Mouse (Mus musculus) mouse trophoblast stem cell (cell line): ENCODE results near the gene Sacs.
"Not testable (repeated sequence)": the region's sequence is repeated elsewhere in the genome, so short reads cannot be mapped to it uniquely, and the experiment has no call there.

Experiments used
- in situ Hi-C, 2 experiments: fragments of 300-500 bp; cut with MseI, MboI; formaldehyde crosslinking; loops; 2 replicates in 1 of 2; 3 replicates in 1 of 2; pipeline ENCODE4 v1.15.1; 2025

Sacs gene

GRCm38 (mm10) chr14:61137994-61138726 is at the start of gene Sacs:
Sacs (plus strand) TSS chr14:61138457.
- in situ Hi-C loops, result no loop called here

- in situ Hi-C loops, result no loop called here
These were observed 47.3 kb upstream of the Sacs start for GRCm38 (mm10) chr14:61090955-61091354.

DNA sequence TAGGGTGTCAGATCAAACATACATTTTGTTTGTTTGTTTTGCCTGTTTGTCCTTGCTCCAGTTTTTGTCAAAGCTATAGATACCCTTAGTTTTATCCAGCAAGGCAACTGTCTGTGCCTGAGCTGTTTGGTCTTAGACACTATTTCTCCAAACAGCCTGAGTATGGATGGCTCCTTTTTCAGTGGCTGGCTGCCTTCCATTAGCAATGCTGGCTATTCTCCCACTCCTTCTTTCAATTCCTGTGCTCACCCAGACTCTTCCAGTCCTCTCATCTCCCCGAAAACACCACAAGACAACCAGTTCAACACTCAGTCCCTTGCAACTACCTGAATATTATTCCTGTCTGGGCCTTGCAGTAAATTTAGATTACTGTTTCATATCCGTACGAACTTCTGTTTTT is 46.2 kb upstream of the Sacs start:
- in situ Hi-C loops, result no loop called here

DNA sequence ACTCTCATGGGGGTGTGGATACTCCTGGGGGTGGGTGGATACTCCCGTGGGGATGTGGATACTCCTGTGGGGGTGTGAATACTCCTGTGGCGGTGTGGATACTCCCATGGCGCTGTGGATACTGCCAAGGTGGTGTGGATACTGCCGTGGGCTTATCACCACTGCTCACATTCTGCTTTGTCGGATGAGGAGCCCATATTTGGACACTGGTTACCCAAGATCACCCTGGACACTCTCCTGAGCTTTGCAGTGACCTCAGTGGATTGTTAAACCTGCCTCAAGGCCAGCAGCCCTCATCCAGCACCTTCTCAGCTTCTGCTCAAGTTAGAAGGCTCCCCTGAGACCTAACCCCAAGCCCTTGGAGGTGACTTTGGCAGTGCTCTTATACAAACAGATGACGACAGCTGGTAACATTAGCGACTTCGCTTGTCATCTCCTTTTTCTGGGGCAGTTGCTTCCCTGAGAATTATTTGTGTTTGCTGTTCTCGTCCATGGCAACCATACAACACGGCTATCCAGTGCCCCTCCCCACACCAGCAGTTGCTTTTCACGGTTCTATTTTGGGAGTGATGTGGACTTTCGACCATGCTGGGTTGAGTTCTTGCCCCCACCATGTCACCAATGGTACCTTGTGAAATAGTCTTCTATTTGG is 40.2 kb upstream of the Sacs start:
- in situ Hi-C loops, result no loop called here

- in situ Hi-C loops, result no loop called here
These were observed 37.5 kb upstream of the Sacs start for GRCm38 (mm10) chr14:61100736-61101135.

DNA sequence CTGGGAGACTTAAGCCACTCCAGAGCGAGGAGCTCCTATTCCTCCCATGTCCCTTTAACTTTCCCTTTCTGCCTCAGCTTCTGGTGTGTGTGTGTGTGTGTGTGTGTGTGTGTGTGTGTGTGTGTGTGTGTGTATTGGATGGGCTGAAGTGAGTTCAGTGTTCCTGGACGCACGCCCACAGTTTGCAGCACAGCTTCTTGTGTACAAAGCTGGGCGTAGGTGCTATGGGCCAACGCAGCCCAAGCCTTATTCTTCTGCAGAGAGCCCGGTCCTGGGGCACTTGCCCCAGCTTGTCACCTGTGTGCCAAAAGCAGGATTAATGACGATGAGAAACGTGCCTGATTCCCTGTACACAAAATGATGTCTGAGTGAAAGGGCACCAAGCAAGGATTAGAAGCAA is 31.9 kb upstream of the Sacs start:
- in situ Hi-C loops, result no loop called here

DNA sequence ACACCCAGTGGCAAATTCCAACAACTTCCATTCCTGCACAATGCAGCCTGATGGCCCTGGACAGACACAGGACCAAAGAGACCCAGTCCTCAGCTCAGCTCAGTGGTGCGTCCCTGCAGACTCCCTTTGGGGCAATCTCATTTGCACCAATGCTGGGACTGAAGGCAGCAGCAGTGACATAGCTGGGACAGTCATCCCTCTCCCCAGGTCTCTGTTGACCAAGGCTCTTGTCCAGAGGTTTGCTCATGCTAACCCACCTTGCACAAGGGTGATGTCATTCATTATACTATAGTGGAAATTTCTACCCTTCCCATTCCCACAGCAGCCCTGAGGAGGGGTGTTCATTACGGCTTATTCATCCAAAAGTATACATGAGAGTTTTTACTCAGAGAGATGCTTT is 29.6 kb upstream of the Sacs start:
- in situ Hi-C loops, result no loop called here

- in situ Hi-C loops, result no loop called here
These were observed 25.9 kb upstream of the Sacs start for GRCm38 (mm10) chr14:61112404-61112803.

GRCm38 (mm10) chr14:61124755-61125154 is 13.5 kb upstream of the Sacs start:
- in situ Hi-C loops, result no loop called here

GRCm38 (mm10) chr14:61125201-61125600 is 13.1 kb upstream of the Sacs start:
- in situ Hi-C loops, result no loop called here

DNA sequence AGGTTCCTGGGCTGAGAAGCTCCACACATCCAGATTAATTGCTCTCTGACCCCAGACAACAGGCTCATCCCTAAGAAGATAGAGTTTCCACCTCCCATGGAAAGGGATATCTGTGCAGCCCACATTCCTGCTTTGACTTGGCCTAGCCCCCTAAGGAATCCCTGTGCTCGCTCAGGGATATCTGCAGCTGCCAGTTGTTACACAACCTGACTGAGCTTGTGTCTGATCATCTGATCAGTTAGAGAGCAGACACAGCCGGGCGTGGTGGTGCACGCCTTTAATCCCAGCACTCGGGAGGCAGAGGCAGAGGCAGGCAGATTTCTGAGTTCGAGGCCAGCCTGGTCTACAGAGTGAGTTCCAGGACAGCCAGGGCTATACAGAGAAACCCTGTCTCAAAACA is 10.9 kb upstream of the Sacs start:
- in situ Hi-C loops, result not testable (repeated sequence)

GRCm38 (mm10) chr14:61128961-61129507 is 9.2 kb upstream of the Sacs start:
- in situ Hi-C loops, result no loop called here

GRCm38 (mm10) chr14:61132556-61132955 is 5.7 kb upstream of the Sacs start:
- in situ Hi-C loops, result no loop called here

DNA sequence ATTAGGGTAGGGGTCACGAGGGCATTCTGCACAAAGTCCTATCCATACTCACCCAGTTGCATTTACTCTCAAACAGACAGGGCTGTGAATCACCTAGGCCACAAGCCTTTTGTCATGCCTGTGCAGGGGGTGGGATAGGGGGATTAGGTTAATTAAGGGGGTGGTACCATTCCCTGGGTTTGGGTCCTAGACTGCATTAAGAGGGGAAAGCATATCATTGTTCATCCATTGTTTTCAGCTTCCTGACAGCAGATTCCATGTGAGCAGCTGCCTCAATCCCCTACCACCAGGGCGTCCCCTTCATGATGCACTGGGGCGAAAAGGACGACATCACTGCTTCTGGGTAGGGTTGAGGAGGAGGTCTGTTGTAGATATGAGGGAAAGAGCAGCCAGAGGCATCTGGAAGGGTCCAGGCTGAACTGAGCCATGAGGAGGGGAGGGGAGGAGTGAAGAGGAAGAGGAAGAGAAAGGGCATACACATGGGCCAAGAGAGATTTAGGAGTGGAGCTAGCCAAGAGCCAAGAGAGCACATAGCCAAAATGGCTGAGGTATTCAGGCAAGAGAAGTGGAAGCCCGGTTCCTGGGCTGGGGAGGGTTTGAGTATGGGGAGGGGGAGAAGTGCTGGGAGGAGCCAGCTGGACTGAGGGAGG is 3.8 kb upstream of the Sacs start:
- in situ Hi-C loops, result no loop called here

DNA sequence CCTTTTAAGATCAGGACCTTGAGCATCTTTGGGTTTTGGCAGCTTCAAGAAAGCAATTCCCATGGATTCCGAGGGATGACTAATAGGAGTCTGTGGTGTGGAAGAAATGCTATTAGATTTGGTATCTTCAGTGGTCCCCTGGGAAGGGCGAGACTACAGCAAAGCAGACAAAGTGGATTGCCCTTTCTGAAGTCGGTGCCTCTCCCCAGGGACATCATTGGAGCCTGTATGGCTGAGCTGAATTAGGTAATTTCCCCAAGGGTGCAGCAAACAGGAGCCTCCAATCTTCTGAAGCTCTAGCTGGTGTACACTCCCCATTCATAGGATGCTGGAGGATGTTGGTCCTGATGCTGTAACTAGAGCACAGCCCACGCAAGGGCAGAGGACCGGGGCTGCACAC is 847 bp upstream of the Sacs start:
- in situ Hi-C loops, result no loop called here

DNA sequence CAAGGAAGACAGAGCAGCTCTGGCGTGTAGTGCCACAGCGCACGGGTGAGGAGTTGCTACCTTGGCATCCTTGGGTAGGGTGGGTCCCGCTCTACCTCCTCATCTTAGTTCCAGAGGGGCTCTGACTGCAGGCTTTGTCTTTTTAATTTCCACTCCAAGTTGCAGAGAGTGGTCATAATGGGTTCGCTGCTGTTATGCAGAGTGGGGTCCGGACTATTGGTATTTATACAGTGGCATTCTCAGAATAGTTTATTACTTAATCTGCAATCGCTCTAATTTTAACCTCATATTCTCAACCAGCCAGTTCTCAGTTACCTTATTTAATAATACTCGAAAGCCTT is 440 bp downstream of the Sacs start:
- in situ Hi-C loops, result no loop called here

- in situ Hi-C loops, result no loop called here
These were observed 5.1 kb downstream of the Sacs start for GRCm38 (mm10) chr14:61143358-61143757.

DNA sequence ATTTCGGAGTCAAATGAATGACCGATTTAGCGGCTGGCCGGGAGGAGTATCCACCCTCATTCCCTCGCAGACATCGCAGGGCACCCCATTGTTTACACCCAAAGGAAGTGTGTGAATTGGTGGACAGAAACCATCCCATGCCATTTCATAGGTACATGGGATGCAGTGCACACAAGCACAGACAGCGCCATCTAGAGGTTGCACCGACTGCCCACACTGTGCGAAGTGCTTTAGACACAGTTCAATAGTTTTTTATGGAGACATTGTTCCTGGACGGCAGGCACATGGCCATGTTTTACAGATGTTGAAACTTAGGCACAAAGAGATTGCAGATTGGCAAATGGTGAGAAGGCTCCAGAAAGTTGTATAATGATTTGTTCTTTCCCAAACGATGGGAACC is 5.6 kb downstream of the Sacs start:
- in situ Hi-C loops, result no loop called here

- in situ Hi-C loops, result not testable (repeated sequence)
These were observed 12.2 kb downstream of the Sacs start for GRCm38 (mm10) chr14:61150416-61150815.

DNA sequence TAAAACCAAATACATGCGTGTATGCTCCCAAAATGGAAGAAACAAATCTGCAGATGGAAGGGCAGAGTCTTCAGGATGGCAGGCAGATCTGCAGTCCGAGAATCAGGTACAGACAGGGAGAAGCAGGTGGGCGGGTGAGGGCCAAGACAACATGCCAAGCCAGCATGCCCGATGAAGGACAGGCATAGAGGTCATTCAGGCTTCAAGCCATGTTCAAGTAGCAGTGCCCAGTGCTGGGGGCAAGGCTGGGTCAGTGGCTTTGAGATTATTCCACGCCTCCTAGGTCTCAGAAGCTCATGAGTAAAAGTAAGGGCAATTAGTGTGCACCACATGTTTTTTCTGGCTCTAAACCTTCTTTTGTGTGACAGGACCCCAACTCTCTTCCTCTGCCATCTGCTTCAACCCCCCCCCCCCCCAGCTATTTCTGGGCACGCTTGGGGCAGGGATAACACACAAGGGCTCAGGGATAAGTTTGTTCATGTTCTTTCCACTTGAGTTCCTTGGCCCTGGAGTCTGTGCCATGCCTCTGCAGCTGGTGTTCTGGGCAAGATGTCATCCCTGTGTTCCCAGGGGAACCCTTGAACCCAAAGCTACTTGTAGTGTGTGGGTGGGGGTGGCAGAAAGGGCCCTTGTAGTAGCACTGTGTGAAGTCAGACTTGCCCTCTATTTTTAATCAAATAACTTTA is 16.8 kb downstream of the Sacs start:
- in situ Hi-C loops, result no loop called here

- in situ Hi-C loops, result no loop called here
These were observed 17.4 kb downstream of the Sacs start for GRCm38 (mm10) chr14:61155687-61156086.

- in situ Hi-C loops, result not testable (repeated sequence)
These were observed 19.2 kb downstream of the Sacs start for GRCm38 (mm10) chr14:61157426-61157825.
